20 mouse cellular contexts compared by ENCODE assay signal in the genomic region with DNA sequence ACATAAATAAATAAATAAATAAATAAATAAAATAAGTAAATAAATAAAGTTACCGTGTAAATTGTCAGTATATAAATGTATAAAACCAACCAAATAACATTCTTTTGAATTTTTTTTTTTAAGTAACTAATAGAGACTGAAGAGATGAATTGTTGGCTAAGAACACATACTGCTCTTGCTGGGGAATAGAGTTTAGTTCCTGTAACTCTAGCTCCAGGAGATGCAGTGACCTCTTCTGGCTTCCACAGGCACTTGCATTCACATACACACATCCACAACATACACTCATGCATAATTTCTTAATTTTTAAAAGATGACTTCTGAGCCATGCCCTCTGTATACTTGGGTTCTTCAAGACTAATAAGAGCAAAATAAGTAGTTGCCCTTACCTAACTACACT. TPM values are rescaled to one million over a fixed set of nuclear protein-coding genes. Genes with fewer than 3 reads are reported as not detected.
DNase-seq lines count a peak whose midpoint lies in the region; ATAC-seq and TF ChIP-seq lines count a peak whose summit lies in the region.
"Had no signal": no experiment of that assay in that cellular context is flagged by ENCODE, and none has a peak within 500 bp of the region (broad histone marks: within the 10 kb centered on the region; RNA-seq: fewer than 3 reads in every experiment).

No protein-coding gene starts in this region.

- H3K4me3 ChIP-seq in heart, adult 2 months: no peak overlapping the region
- H3K4me3 ChIP-seq in liver, postnatal 0 days (ENCODE audit: low read depth, low read length): no peak overlapping the region
- H3K4me3 ChIP-seq in liver, embryonic 12.5 days: no peak overlapping the region
- no peak overlapping the region for H3K4me3 ChIP-seq in forebrain, embryonic 10.5 days
- H3K4me3 ChIP-seq: embryonic facial prominence, embryonic 13.5 days; heart, embryonic 13.5 days; hindbrain, embryonic 15.5 days had no signal

- TF ChIP-seq CTCF in heart, adult 2 months (IDR thresholded peaks at IDR 0.05): peak; percentile 14; the same call in 1 of the 2 replicates
- peak; percentile 30; the same call in 1 of the 2 replicates for TF ChIP-seq CTCF in liver, postnatal 0 days (IDR thresholded peaks at IDR 0.05; ENCODE audit: low read depth)

- no peaks in the 10 kb centered on the region for H3K9me3 ChIP-seq in liver, postnatal 0 days (ENCODE audit: low read length)
- no peaks in the 10 kb centered on the region for H3K9me3 ChIP-seq in liver, embryonic 12.5 days (replicated peaks)
- no peaks in the 10 kb centered on the region for H3K9me3 ChIP-seq in forebrain, embryonic 10.5 days
- H3K9me3 ChIP-seq: embryonic facial prominence, embryonic 13.5 days; heart, embryonic 13.5 days; hindbrain, embryonic 15.5 days had no signal

- no peak for TF ChIP-seq EP300 in heart, adult 2 months (IDR thresholded peaks at IDR 0.05; ENCODE audit: insufficient read depth, low read depth, low read length)
- TF ChIP-seq EP300 in liver, postnatal 0 days (IDR thresholded peaks at IDR 0.05; ENCODE audit: low read depth): no peak

- H3K4me1 ChIP-seq in heart, adult 2 months (ENCODE audit: control insufficient read depth, insufficient read depth, low read length): no peaks in the 10 kb centered on the region
- no peaks in the 10 kb centered on the region for H3K4me1 ChIP-seq in liver, postnatal 0 days (ENCODE audit: insufficient read depth)
- no peaks in the 10 kb centered on the region for H3K4me1 ChIP-seq in liver, embryonic 12.5 days
- no peaks in the 10 kb centered on the region for H3K4me1 ChIP-seq in forebrain, embryonic 10.5 days
- H3K4me1 ChIP-seq: embryonic facial prominence, embryonic 13.5 days; heart, embryonic 13.5 days; hindbrain, embryonic 15.5 days had no signal

- no peaks in the 10 kb centered on the region for H3K79me2 ChIP-seq in heart, adult 2 months (replicated peaks; ENCODE audit: control insufficient read depth, insufficient read depth, low read length)

- H3K4me2 ChIP-seq in liver, postnatal 0 days (ENCODE audit: low read depth, low read length): no peak overlapping the region
- no peak overlapping the region for H3K4me2 ChIP-seq in liver, embryonic 12.5 days
- H3K4me2 ChIP-seq: embryonic facial prominence, embryonic 13.5 days; heart, embryonic 13.5 days; hindbrain, embryonic 15.5 days had no signal

- WGBS in heart, adult 2 months: 98% methylated on average over 1 of the region's 1 CpGs
- 95% methylated on average over 1 of the region's 1 CpGs for WGBS in liver, postnatal 0 days (ENCODE audit: insufficient replicate concordance)
- WGBS in liver, embryonic 12.5 days (ENCODE audit: insufficient replicate concordance): 83% methylated on average over 1 of the region's 1 CpGs
- WGBS in forebrain, embryonic 10.5 days: 98% methylated on average over 1 of the region's 1 CpGs

- H3K27ac ChIP-seq in heart, adult 2 months: no peak overlapping the region
- no peak overlapping the region for H3K27ac ChIP-seq in liver, postnatal 0 days (ENCODE audit: low read depth)
- H3K27ac ChIP-seq in liver, embryonic 12.5 days: no peak overlapping the region
- no peak overlapping the region for H3K27ac ChIP-seq in forebrain, embryonic 10.5 days
- H3K27ac ChIP-seq: embryonic facial prominence, embryonic 13.5 days; heart, embryonic 13.5 days; hindbrain, embryonic 15.5 days had no signal

- H3K36me3 ChIP-seq in heart, adult 2 months (ENCODE audit: control insufficient read depth, insufficient read depth, low read length): no peaks in the 10 kb centered on the region; the same call in 1 of the 2 replicates
- H3K36me3 ChIP-seq in liver, postnatal 0 days (replicated peaks; ENCODE audit: insufficient read depth, low read length): peaks cover 42% of the 10 kb centered on the region
- peaks cover 67% of the 10 kb centered on the region for H3K36me3 ChIP-seq in liver, embryonic 12.5 days
- peaks cover 68% of the 10 kb centered on the region for H3K36me3 ChIP-seq in forebrain, embryonic 10.5 days (replicated peaks)

- no peaks in the 10 kb centered on the region for H3K27me3 ChIP-seq in heart, adult 2 months (ENCODE audit: control insufficient read depth, insufficient read depth, low read length)
- no peaks in the 10 kb centered on the region for H3K27me3 ChIP-seq in liver, postnatal 0 days (ENCODE audit: insufficient read depth, low read length)
- H3K27me3 ChIP-seq in liver, embryonic 12.5 days (replicated peaks): no peaks in the 10 kb centered on the region
- no peaks in the 10 kb centered on the region for H3K27me3 ChIP-seq in forebrain, embryonic 10.5 days (ENCODE audit: poor library complexity, severe bottlenecking)
- H3K27me3 ChIP-seq: embryonic facial prominence, embryonic 13.5 days; heart, embryonic 13.5 days; hindbrain, embryonic 15.5 days had no signal

- H3K9ac ChIP-seq in heart, adult 2 months (ENCODE audit: low read depth, low read length): no peak overlapping the region
- H3K9ac ChIP-seq in liver, postnatal 0 days (replicated peaks): no peak overlapping the region
- H3K9ac ChIP-seq in liver, embryonic 12.5 days: no peak overlapping the region
- H3K9ac ChIP-seq: embryonic facial prominence, embryonic 13.5 days; heart, embryonic 13.5 days; hindbrain, embryonic 15.5 days had no signal

- TF ChIP-seq POLR2A in heart, adult 2 months (IDR thresholded peaks at IDR 0.05; ENCODE audit: insufficient read depth, low read depth, low read length): no peak

- no peak for ATAC-seq in liver, postnatal 0 days
- no peak for ATAC-seq in liver, embryonic 12.5 days
- ATAC-seq in megakaryocyte, adult 5-6 weeks (ENCODE audit: poor library complexity, severe bottlenecking): 0 out of 2 replicates have a peak, but pooled peaks have one; percentile 30
- ATAC-seq: forebrain, embryonic 14.5 days had no signal

- DNase-seq in heart, adult 2 months: no peak
- DNase-seq in heart, adult 9 months (ENCODE audit: low spot score in 2 of 2): no peak
- no peak for DNase-seq in liver, postnatal 0 days
- peak; percentile 21 for DNase-seq in A20 (ENCODE audit: low read depth, low spot score)
- no peak for DNase-seq in forebrain, embryonic 10.5 days (ENCODE audit: extremely low spot score, low spot score)
- DNase-seq in testis, postnatal 14 days (ENCODE audit: low spot score): no peak
- DNase-seq: adrenal gland, adult 8-10 months; adrenal gland, postnatal 36 days; cerebellum, adult 11-12 months; cerebellum, adult 9-11 months; cerebellum, postnatal 36 days; gastrocnemius, postnatal 14 days; heart, postnatal 36 days had no signal

- intact Hi-C loops in heart, adult 2 months (cut with DNase I): no loop called here

RNA-seq across cellular contexts. Expression of gene Efcab14, which starts 17.3 kb away (rescaled TPM):
- 10 to 100 TPM; 38.7 to 40.1 TPM for total RNA-seq in heart, adult 2 months (2021)
- polyA plus RNA-seq in heart, adult 2 months (2012; rRNA removed): 20.4 and 34.4 TPM in 2 replicates
- polyA plus RNA-seq in liver, postnatal 0 days (2015; fragmentation: Nextera tagmentation; extraction: Ambion mirVana): 8.3 and 8.4 TPM in 2 replicates
- polyA plus RNA-seq in liver, embryonic 12.5 days (2016; fragmentation: Nextera tagmentation; extraction: Ambion mirVana): 18.8 and 21.4 TPM in 2 replicates
- 45.3 and 45.4 TPM in 2 replicates for total RNA-seq in megakaryocyte, adult 5-6 weeks (2015)
- total RNA-seq in megakaryocyte, adult 5-6 weeks (2017): 27.7 and 28.5 TPM in 2 replicates
- polyA plus RNA-seq in forebrain, embryonic 10.5 days (2016; fragmentation: Nextera tagmentation; extraction: Ambion mirVana): 32.9 and 33.9 TPM in 2 replicates

RNA-seq across cellular contexts. Expression of gene Tex38, which starts 26.0 kb away (rescaled TPM):
- total RNA-seq in heart, adult 2 months (2021): under 1 TPM; 0.39 to 0.94 TPM
- polyA plus RNA-seq in heart, adult 2 months (2012; rRNA removed): 0.47 and 1.2 TPM in 2 replicates
- polyA plus RNA-seq in liver, postnatal 0 days (2015; fragmentation: Nextera tagmentation; extraction: Ambion mirVana): 0.14 and 0.22 TPM in 2 replicates
- not detected in 2 replicates for polyA plus RNA-seq in liver, embryonic 12.5 days (2016; fragmentation: Nextera tagmentation; extraction: Ambion mirVana)
- total RNA-seq in megakaryocyte, adult 5-6 weeks (2015): not detected in 2 replicates
- total RNA-seq in megakaryocyte, adult 5-6 weeks (2017): not detected in 2 replicates
- 0.25 and 0.41 TPM in 2 replicates for polyA plus RNA-seq in forebrain, embryonic 10.5 days (2016; fragmentation: Nextera tagmentation; extraction: Ambion mirVana)
- total RNA-seq: ES-E14 had no signal
- polyA plus RNA-seq: forebrain, embryonic 14.5 days had no signal

RNA-seq across cellular contexts. Expression of gene Atpaf1, which starts 29.8 kb away (rescaled TPM):
- total RNA-seq in heart, adult 2 months (2021): 10 to 100 TPM; 83.1 to 98.1 TPM
- polyA plus RNA-seq in heart, adult 2 months (2012; rRNA removed): 58.4 and 80.4 TPM in 2 replicates
- polyA plus RNA-seq in liver, postnatal 0 days (2015; fragmentation: Nextera tagmentation; extraction: Ambion mirVana): 14.5 and 15.2 TPM in 2 replicates
- polyA plus RNA-seq in liver, embryonic 12.5 days (2016; fragmentation: Nextera tagmentation; extraction: Ambion mirVana): 24.0 and 30.1 TPM in 2 replicates
- 14.4 and 21.8 TPM in 2 replicates for total RNA-seq in megakaryocyte, adult 5-6 weeks (2015)
- 5.8 and 7.5 TPM in 2 replicates for total RNA-seq in megakaryocyte, adult 5-6 weeks (2017)
- 45.8 and 56.3 TPM in 2 replicates for polyA plus RNA-seq in forebrain, embryonic 10.5 days (2016; fragmentation: Nextera tagmentation; extraction: Ambion mirVana)
